Mouse (Mus musculus) embryonic fibroblast, embryonic 13.5 days (primary cell): Measurements from ENCODE around the gene Slc27a4.

Experiments
- CTCF ChIP-seq: IDR thresholded peaks from 2 replicates; pipeline ENCODE4 v1.5.1; 2011; ENCODE audit warnings: mild to moderate bottlenecking, control low read depth, low read length, moderate library complexity, borderline replicate concordance; ENCODE audit not compliant: insufficient read depth
- POLR2A ChIP-seq: IDR thresholded peaks from 2 replicates; pipeline ENCODE4 v1.6.1; 2011; ENCODE audit warnings: low read depth, mild to moderate bottlenecking, control low read depth, low read length, moderate library complexity

- TF ChIP-seq CTCF (no peak), POLR2A (peak; percentile 81)
Observed at GRCm38 (mm10) chr2:29787104-29787917, 15.1 kb upstream of the Slc27a4 start, which contains the start of gene Coq4.
